Mouse (Mus musculus): ENCODE data around the gene Vasp. TPM values are rescaled to one million over a fixed set of nuclear protein-coding genes. Genes with fewer than 3 reads are reported as not detected.

The Vasp gene
- polyA plus RNA-seq, 1 experiment from 2014 or later = 39.7 TPM

DNA sequence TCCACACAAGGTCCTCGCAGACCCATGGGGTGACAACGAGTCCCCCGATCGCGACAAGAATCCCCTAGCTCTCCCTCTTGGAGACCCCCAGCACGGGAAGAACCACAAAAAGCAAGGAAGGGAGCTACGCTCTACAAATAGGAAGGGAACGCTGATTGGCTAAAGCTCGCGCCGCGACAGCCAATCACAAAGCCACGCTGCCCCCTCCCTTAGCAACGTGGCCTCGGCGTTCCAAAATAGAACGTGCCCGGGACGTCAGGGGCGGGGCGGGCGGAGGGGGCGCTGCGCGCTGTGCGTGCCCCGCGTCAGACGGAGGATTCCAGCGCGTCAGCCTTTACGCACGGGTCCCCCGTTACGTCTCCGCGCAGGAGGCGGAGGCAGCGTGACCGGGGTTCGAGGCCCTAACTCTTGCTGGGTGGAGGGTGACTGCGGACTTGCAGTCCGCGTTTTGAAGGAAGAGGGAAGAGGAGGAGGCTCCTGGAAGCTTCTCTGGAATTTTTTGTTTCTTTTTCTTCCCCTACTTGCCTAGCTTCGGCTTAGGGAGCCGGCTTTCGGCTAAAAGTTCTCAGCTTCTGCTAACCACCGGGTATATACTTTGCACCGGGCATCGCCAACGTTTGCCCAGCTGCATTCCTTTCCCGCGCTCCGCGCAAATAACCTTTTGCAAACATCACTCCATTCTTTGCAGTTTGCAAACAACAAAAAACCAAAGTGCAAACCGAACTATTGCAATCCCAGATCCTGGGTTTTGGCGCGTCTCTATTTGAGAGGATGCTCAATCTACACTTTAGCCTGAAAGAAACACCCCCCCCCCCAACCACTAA lies 37.0 kb upstream of the Vasp start:
- H3K36me3 ChIP-seq = no peaks in the 10 kb centered on the region
- peaks cover 41% of the 10 kb centered on the region for H3K4me1 ChIP-seq (replicated peaks)
- H3K4me3 ChIP-seq = peak overlapping the region; percentile 54
- peaks cover 62% of the 10 kb centered on the region for H3K27me3 ChIP-seq
- H3K27ac ChIP-seq = peak overlapping the region; percentile 75
- peak; percentile 76 for ATAC-seq (ENCODE audit: low FRiP score)
- no peaks in the 10 kb centered on the region for H3K9me3 ChIP-seq
- peak overlapping the region; percentile 62 for H3K9ac ChIP-seq
- WGBS = under 1% methylated on average over 58 of the region's 58 CpGs
- H3K4me2 ChIP-seq = peak overlapping the region; percentile 89

DNA sequence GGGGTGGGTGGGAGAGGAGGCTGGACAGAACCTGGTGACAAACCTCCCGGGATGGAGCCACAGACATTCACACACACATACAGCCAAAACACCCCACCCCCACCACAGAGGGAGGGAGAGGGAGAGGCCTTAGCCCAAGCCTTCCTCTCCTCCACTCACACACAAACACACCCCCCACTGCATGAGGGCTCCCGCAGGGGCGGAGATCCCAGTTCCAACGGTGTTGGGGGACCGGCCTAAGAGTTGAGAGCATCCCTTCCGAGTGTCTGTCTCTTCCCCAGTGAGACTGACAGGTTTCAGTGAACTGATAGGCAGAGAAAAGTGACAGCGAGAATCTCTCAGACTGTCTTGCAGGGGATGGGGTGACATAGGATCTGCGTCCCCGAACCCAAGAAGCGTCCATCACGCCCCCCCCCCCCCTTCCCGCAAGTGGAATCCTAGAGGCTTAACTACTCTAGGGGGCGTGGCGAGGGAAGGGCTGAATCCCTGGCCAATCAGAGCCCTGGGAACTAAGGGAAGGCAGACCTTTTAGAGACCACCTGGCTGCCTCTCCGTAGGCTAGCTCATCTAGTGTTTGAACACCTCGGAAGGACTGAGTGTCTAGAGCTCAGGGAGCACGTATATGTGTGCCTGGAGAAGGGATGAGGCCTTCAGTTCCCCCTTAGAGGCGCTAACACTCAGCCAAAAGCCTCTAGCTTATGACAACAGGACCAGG lies 36.3 kb upstream of the Vasp start:
- no peaks in the 10 kb centered on the region for H3K36me3 ChIP-seq
- H3K27me3 ChIP-seq = peaks cover 64% of the 10 kb centered on the region
- peak overlapping the region; percentile 54 for H3K4me3 ChIP-seq
- H3K9ac ChIP-seq = peak overlapping the region; percentile 62
- peaks cover 44% of the 10 kb centered on the region for H3K4me1 ChIP-seq (replicated peaks)
- H3K4me2 ChIP-seq = peak overlapping the region; percentile 89
- ATAC-seq (ENCODE audit: low FRiP score) = peak; percentile 54
- no peaks in the 10 kb centered on the region for H3K9me3 ChIP-seq
- WGBS = 2% methylated on average over 18 of the region's 18 CpGs
- H3K27ac ChIP-seq = peak overlapping the region; percentile 75

DNA sequence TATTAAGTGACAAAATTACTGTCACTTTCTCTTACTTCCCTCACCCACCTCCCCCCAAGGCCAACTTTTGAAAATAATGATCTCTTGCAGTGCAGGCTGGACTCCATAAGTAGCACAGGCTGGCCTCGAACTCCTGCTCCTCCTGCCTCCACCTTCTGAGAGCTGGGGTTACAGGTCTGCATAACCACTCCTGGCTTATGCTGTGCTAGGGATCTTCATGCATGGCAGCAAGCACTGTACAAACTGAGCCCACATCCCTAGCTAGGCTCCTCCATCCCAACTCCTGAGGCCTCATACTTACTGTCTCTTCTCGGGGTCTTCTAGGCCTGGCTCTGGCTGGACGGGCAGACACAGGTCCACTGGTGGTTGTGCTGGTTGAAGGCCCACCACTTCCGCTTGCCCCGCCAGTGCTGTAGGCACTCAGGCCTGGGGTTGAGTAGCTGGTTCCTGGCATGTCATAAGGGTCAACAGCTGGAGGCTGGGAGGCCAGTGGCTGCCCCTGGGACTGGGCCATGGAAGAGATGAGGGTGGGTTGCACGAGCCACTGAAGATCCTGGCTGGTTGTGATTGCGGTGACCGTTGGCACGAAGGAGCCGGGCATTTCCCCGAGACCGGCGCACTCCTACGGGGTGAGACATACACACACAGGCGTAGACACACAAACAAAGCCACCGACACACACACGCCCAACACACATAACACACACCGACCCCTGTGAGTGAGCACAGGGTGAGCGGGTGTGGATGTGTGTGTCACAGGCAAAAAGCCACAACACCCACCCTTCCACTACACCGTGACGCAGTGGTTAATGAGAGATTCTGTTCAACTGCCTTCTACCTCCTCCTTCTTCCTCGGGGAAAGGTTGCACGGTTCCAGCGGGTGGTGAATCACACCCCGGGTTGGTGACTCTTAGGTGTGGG lies 35.5 kb upstream of the Vasp start:
- 72% methylated on average over 25 of the region's 25 CpGs for WGBS
- no peaks in the 10 kb centered on the region for H3K9me3 ChIP-seq
- H3K4me3 ChIP-seq = no peak overlapping the region
- no peaks in the 10 kb centered on the region for H3K36me3 ChIP-seq
- no peak for ATAC-seq (ENCODE audit: low FRiP score)
- H3K9ac ChIP-seq = peak overlapping the region; percentile 24; the same call in 1 of the 2 replicates
- peaks cover 47% of the 10 kb centered on the region for H3K4me1 ChIP-seq (replicated peaks)
- peak overlapping the region; percentile 89 for H3K4me2 ChIP-seq
- H3K27ac ChIP-seq = no peak overlapping the region
- H3K27me3 ChIP-seq = peaks cover 66% of the 10 kb centered on the region

DNA sequence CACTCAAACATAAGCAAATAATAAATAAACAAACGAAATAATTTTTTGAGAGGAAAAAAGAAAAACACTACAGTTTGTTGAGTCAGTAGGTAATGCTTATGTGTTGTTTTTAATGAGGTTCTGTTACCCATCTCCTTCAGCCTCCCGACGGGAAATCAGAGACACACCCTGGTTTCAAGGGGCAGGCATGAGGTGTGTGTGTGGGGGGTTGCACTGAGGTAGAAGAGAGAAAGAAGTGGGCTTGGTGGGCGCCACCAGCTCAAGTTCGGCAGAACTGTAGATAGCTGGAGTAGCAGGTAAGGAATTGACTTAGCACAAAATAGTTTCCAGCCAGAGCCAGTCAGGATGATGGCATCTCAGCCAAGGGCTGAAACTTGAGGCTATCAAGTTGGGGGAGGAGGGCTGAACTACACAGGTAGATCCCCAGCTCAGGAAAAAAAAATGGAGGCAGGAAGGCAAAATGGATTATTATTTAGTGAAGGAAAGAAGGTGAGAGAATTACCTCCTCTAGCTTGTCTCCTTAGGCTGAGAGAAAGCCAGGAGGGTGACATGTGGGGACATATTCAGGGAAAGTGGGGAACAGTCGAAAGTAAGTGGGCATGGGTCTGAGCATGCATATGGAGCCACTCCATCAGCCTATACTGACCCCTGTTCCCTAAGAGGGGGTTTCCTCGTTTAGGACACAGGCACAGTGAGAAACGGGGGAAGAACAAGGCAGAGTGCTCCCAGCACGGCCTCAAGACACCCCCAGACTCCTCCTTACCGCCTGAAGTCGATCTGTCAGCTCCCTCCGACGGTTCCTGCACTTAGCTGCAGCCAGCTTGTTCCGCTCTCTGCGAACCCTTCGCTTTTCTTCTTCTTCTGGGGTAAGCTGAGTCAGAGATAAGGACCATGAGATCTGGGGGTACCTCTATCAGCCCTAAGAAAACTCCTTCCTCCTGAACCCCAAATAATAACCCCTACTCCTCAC lies 34.5 kb upstream of the Vasp start:
- Histone ChIP-seq H3K4me1 (replicated peaks) (peaks cover 56% of the 10 kb centered on the region), H3K4me3 (no peak overlapping the region), H3K9me3 (no peaks in the 10 kb centered on the region), H3K4me2 (no peak overlapping the region), H3K27me3 (peaks cover 65% of the 10 kb centered on the region), H3K36me3 (no peaks in the 10 kb centered on the region), H3K27ac (no peak overlapping the region), H3K9ac (no peak overlapping the region)
- WGBS = 53% methylated on average over 16 of the region's 16 CpGs
- ATAC-seq (ENCODE audit: low FRiP score) = no peak

DNA sequence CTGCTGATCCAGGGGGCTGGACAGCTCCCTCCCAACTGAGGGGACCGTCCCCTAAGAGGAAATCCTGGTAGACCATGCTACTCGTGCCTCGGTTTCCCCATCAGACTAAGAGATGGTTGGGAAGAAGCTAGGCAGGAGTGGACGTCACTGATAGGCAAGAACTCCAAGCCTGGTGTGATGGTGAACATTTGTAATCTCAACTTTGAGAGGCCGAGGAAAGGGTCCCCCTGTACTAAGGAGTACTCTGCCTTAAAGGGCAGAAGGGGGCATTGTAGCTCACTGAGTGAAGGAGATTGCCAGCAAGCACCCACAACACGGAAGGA lies 33.8 kb upstream of the Vasp start:
- Histone ChIP-seq H3K27ac (no peak overlapping the region), H3K4me3 (no peak overlapping the region), H3K4me1 (replicated peaks) (peaks cover 55% of the 10 kb centered on the region), H3K9ac (no peak overlapping the region; the same call in 1 of the 2 replicates), H3K4me2 (peak overlapping the region; percentile 52), H3K9me3 (no peaks in the 10 kb centered on the region), H3K27me3 (peaks cover 65% of the 10 kb centered on the region), H3K36me3 (no peaks in the 10 kb centered on the region)
- 8% methylated on average over 6 of the region's 6 CpGs for WGBS
- ATAC-seq (ENCODE audit: low FRiP score) = no peak

DNA sequence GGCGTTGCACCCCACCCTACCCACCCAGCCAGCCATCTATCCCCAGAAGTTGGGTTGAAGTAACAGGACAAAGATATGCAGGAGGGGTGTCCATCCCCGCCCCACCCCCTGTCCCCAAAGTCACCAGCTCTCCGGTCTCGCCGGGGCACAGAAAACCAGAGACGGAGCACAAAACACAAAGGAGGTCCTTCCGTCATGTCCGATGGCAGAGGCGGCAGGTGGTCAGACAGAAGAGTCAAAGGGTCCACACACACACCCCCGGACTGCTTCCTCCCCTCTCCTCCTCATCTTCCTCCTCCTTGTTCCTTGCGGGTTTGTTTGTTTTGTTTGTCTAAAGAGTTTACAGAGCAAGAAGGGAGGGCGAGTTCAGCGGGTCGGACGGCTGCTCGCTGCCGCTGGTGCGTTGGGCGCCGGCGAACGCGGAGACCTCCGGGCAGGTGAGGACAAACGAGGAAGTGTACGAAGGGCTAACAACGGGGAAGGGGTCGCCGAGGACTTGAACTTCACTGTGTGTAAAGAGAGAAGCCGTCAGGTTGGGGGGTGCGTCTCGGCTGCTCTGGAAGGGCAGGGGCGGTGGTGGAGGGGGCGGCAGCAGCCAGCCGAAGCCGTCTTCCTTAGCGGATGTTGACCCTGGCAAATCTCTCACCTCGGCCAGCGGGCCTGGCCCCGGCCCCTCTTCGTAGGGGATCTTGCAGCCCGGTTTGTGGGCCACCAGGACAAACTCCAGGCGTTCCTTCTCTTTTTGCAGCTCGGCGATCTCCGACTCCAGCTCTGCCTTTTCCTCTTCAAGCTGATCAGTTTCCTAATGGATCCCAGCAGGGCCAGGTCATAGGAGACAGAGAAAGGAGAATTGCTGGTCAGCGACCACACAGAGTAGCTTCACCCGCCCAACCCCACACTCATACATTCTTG lies 33.1 kb upstream of the Vasp start:
- Histone ChIP-seq H3K4me2 (peak overlapping the region; percentile 52), H3K27ac (no peak overlapping the region), H3K27me3 (peaks cover 65% of the 10 kb centered on the region), H3K9ac (peak overlapping the region; percentile 56), H3K9me3 (no peaks in the 10 kb centered on the region), H3K4me3 (peak overlapping the region; percentile 33), H3K4me1 (replicated peaks) (peaks cover 54% of the 10 kb centered on the region), H3K36me3 (no peaks in the 10 kb centered on the region)
- no peak for ATAC-seq (ENCODE audit: low FRiP score)
- WGBS = 1% methylated on average over 45 of the region's 48 CpGs

DNA sequence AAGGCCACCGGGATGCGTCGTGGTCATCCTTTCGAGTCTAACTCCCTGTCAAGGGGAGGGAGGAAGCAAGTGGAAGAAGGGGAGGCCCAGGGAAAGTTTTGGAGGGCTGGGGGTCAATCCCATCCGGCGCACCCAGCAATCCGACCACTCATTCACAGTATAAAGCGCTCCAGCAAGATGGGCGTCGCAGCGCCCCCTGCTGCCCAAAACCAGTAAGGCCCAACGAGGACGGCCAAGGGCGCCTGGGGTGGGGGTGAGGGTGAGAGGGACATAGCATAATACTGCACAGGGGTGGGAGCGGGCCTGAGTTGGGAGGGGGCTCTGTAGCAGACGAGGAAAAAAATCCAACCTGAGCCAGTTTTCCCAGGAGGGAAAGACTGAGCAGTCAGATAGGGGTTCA lies 32.2 kb upstream of the Vasp start:
- no peak for ATAC-seq (ENCODE audit: low FRiP score)
- WGBS = 1% methylated on average over 16 of the region's 16 CpGs

DNA sequence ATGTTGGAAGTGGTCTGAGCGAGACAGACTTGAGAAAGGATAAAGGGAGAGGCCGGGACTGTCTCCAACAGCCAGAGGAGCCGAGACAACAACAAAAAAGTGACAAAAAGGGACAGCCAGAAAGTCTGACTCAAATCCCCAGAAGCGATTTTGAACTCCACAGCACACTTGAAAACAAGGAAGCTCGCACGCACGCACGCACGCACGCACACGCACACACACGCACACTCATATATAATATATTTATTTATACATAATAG lies 31.4 kb upstream of the Vasp start:
- Histone ChIP-seq H3K4me3 (no peak overlapping the region), H3K27ac (no peak overlapping the region), H3K27me3 (peaks cover 60% of the 10 kb centered on the region), H3K4me2 (no peak overlapping the region), H3K36me3 (no peaks in the 10 kb centered on the region), H3K4me1 (replicated peaks) (peaks cover 41% of the 10 kb centered on the region), H3K9ac (no peak overlapping the region), H3K9me3 (no peaks in the 10 kb centered on the region)
- no peak for ATAC-seq (ENCODE audit: low FRiP score)
- 78% methylated on average over 12 of the region's 12 CpGs for WGBS

More for the DNA sequence above, 32.2 kb upstream of the Vasp start:
- H3K4me2 ChIP-seq = peak overlapping the region; percentile 52
- no peak overlapping the region for H3K9ac ChIP-seq
- H3K9me3 ChIP-seq = no peaks in the 10 kb centered on the region
- H3K4me1 ChIP-seq (replicated peaks) = peaks cover 44% of the 10 kb centered on the region
- no peaks in the 10 kb centered on the region for H3K36me3 ChIP-seq
- peaks cover 60% of the 10 kb centered on the region for H3K27me3 ChIP-seq
- no peak overlapping the region for H3K27ac ChIP-seq
- peak overlapping the region; percentile 33; the same call in 1 of the 2 replicates for H3K4me3 ChIP-seq

DNA sequence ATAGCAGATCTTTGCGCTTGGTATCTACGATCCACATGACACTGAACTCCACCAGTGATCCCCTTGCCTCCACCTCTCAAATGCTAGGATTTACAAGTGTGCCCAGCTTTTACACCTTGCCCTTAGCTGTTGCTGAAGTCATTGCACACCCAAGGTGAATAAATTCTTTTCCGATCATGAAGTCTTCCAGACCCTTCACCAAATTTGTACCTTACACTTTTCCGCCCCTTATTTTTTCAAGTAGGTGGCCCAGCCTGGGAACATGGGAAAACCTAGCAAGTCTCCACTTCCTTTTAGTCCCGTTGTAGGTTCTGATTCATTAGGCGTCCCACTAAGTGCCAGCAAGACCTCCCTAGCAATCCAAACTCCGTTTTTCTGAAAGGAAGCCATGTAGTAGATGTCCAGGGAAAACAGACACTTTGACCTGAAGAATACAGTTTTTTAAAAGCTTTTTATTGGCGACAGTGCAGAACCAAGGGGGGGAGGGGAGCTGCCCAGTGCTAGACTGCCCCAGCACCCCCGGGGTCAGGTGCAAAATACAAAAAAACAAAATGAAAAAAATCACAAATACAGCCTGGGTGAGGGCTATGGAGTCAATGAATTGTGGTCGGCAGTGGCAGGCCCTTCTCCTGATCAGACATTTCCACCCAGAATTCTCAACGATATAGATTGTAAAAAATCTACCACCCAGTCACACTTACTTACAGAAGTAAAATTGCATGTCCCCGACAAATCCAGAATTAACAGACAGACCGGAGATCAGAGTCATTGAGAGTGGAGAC lies 30.8 kb upstream of the Vasp start:
- H3K4me1 ChIP-seq (replicated peaks) = peaks cover 36% of the 10 kb centered on the region
- peaks cover 60% of the 10 kb centered on the region for H3K27me3 ChIP-seq
- peak overlapping the region; percentile 66 for H3K9ac ChIP-seq
- H3K4me2 ChIP-seq = peak overlapping the region; percentile 67
- H3K9me3 ChIP-seq = no peaks in the 10 kb centered on the region
- no peak overlapping the region for H3K27ac ChIP-seq
- H3K4me3 ChIP-seq = peak overlapping the region; percentile 44
- no peak for ATAC-seq (ENCODE audit: low FRiP score)
- 55% methylated on average over 13 of the region's 13 CpGs for WGBS
- H3K36me3 ChIP-seq = no peaks in the 10 kb centered on the region
